ENCODE assay signal across 14 mouse cellular contexts in the genomic region with DNA sequence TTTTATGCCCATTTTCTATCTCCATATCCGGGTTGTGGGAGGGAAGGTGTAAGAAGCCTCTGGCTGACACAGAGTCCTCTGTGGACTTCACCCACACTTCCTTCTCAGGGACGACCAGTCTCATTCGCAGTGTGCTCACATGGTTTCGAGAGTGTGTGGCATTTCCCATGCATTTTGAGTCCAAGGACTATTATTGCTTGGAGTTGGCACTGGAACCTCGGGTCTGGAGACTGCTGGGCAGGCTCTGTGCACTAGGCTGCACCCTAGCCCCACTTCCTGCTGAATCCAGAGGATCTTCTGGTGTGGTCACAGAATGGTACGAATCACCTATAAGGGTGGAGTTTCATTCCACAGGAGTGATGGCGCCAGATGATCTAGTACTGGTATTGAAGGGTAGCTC. TPM values are rescaled to one million over a fixed set of nuclear protein-coding genes. Genes with fewer than 3 reads are reported as not detected.
DNase-seq lines count a peak whose midpoint lies in the region; ATAC-seq lines count a peak whose summit lies in the region.
"Had no signal": no experiment of that assay in that cellular context is flagged by ENCODE, and none has a peak within 500 bp of the region (broad histone marks: within the 10 kb centered on the region; RNA-seq: fewer than 3 reads in every experiment).

No protein-coding gene starts in this region.

- 77% methylated on average over 7 of the region's 7 CpGs for whole genome bisulfite sequencing in heart, embryonic 11.5 days (ENCODE audit: insufficient replicate concordance)
- WGBS in hindbrain, embryonic 16.5 days: 79% methylated on average over 7 of the region's 7 CpGs

- no peak for DNase-seq in heart, postnatal 4 days
- peak; percentile 39 for DNase-seq in 3134 (ENCODE audit: extremely low read depth, insufficient read length, low spot score)
- DNase-seq in lung, postnatal 10 days: no peak
- DNase-seq: cerebellum, adult 8-10 months; liver, postnatal 0 days; right cerebral cortex, postnatal 25 days had no signal

- H3K4me1 ChIP-seq in heart, embryonic 11.5 days (ENCODE audit: control insufficient read depth, insufficient read depth, low read length): peaks cover 24% of the 10 kb centered on the region
- peaks cover 4% of the 10 kb centered on the region; the same call in 1 of the 2 replicates for H3K4me1 ChIP-seq in hindbrain, embryonic 16.5 days (ENCODE audit: control insufficient read depth, insufficient read depth, low read depth, low read length)

- no peaks in the 10 kb centered on the region for H3K36me3 ChIP-seq in heart, embryonic 11.5 days (ENCODE audit: control insufficient read depth, insufficient read depth, low read length)
- peaks cover 4% of the 10 kb centered on the region; the same call in 1 of the 2 replicates for H3K36me3 ChIP-seq in hindbrain, embryonic 16.5 days (ENCODE audit: control insufficient read depth, insufficient read depth, low read length)

- no peaks in the 10 kb centered on the region for H3K9me3 ChIP-seq in heart, embryonic 11.5 days (replicated peaks; ENCODE audit: control insufficient read depth, low read length)
- no peaks in the 10 kb centered on the region for H3K9me3 ChIP-seq in hindbrain, embryonic 16.5 days (ENCODE audit: control insufficient read depth, low read length)
- H3K9me3 ChIP-seq: embryonic facial prominence, embryonic 10.5 days; forebrain, embryonic 13.5 days; neural tube, embryonic 13.5 days had no signal

- H3K4me2 ChIP-seq in heart, embryonic 11.5 days: no peak overlapping the region
- H3K4me2 ChIP-seq in hindbrain, embryonic 16.5 days (ENCODE audit: low read length): no peak overlapping the region
- H3K4me2 ChIP-seq: forebrain, embryonic 13.5 days; midbrain, embryonic 11.5 days; neural tube, embryonic 13.5 days had no signal

- no peak for ATAC-seq in heart, embryonic 11.5 days (replicated peaks; ENCODE audit: insufficient number of reproducible peaks, low FRiP score, low TSS enrichment)
- ATAC-seq in CD4-positive, CD25-positive, alpha-beta regulatory T cell, adult 4 months: peak; percentile 42
- ATAC-seq in inflammation-experienced regulatory T-cells, adult 6 months: peak; percentile 44
- ATAC-seq in hindbrain, embryonic 16.5 days: no peak
- ATAC-seq: forebrain, embryonic 13.5 days; liver, postnatal 0 days had no signal

- H3K9ac ChIP-seq in heart, embryonic 11.5 days (ENCODE audit: low read depth, low read length): no peak overlapping the region
- H3K9ac ChIP-seq in hindbrain, embryonic 16.5 days (ENCODE audit: low read depth, low read length): no peak overlapping the region
- H3K9ac ChIP-seq: forebrain, embryonic 13.5 days; liver, postnatal 0 days; neural tube, embryonic 13.5 days had no signal

- 0 out of 2 replicates have a peak overlapping the region, but pooled peaks have one; percentile 54 for H3K27ac ChIP-seq in heart, embryonic 11.5 days (ENCODE audit: low read depth, low read length)
- no peak overlapping the region for H3K27ac ChIP-seq in hindbrain, embryonic 16.5 days (ENCODE audit: low read depth, low read length)
- H3K27ac ChIP-seq: embryonic facial prominence, embryonic 10.5 days; forebrain, embryonic 13.5 days; neural tube, embryonic 13.5 days had no signal

- no peak overlapping the region for H3K4me3 ChIP-seq in heart, embryonic 11.5 days (ENCODE audit: low read depth, low read length)
- no peak overlapping the region for H3K4me3 ChIP-seq in hindbrain, embryonic 16.5 days (ENCODE audit: low read length)
- H3K4me3 ChIP-seq: embryonic facial prominence, embryonic 10.5 days; forebrain, embryonic 13.5 days; neural tube, embryonic 13.5 days had no signal

- H3K27me3 ChIP-seq in heart, embryonic 11.5 days (ENCODE audit: control insufficient read depth, insufficient read depth, low read length): no peaks in the 10 kb centered on the region
- no peaks in the 10 kb centered on the region for H3K27me3 ChIP-seq in hindbrain, embryonic 16.5 days (replicated peaks; ENCODE audit: control insufficient read depth, insufficient read depth, low read length)
- H3K27me3 ChIP-seq: forebrain, embryonic 13.5 days; neural tube, embryonic 13.5 days had no signal

RNA-seq across cellular contexts. Expression of a gene that starts 31.4 kb away (rescaled TPM):
- polyA plus RNA-seq in heart, embryonic 11.5 days (2014; fragmentation: Nextera tagmentation; extraction: Ambion mirVana): 12.0 and 13.8 TPM in 2 replicates
- total RNA-seq in heart, postnatal 4 days (2021): 10 to 100 TPM; 37.8 to 43.5 TPM
- 10 to 100 TPM in 1 of 2 experiments, 1 to 10 TPM in 1; 9.9 to 10.1 TPM for polyA plus RNA-seq in CD4-positive, CD25-positive, alpha-beta regulatory T cell, adult 4 months (2017; shearing (Covaris generic))
- 10 to 100 TPM in 2 of 3 experiments, 1 to 10 TPM in 1; 5.1 to 10.7 (median 10.3) TPM for polyA plus RNA-seq in inflammation-experienced regulatory T-cells, adult 6 months (2017; shearing (Covaris generic))
- 12.7 TPM in 2 replicates for polyA plus RNA-seq in hindbrain, embryonic 16.5 days (2015; fragmentation: Nextera tagmentation; extraction: Ambion mirVana)

Comparison
In these comparisons a context has a peak if more than half of its experiments do, and no peak if none do; other contexts are left out.
1. ATAC-seq: peak in CD4-positive, CD25-positive, alpha-beta regulatory T cell, adult 4 months (single experiment) and inflammation-experienced regulatory T-cells, adult 6 months (single experiment); none in heart, embryonic 11.5 days (single experiment) and hindbrain, embryonic 16.5 days (single experiment).